Mouse (Mus musculus) thymus, postnatal 4 days (tissue): ENCODE results near the gene Cryz.

Source experiments
- DNase-seq: peaks from one replicate; pipeline ENCODE4 v3.0.0; 2021

Gene Cryz

GRCm38 (mm10) chr3:154596488-154596933 is at the start of gene Cryz:
TSS of gene Cryz (plus strand) at chr3:154596711.
- peak; percentile 93 for DNase-seq

- DNase-seq = no peak
Observed at GRCm38 (mm10) chr3:154547549-154548426, 48.7 kb upstream of the Cryz start.

DNA sequence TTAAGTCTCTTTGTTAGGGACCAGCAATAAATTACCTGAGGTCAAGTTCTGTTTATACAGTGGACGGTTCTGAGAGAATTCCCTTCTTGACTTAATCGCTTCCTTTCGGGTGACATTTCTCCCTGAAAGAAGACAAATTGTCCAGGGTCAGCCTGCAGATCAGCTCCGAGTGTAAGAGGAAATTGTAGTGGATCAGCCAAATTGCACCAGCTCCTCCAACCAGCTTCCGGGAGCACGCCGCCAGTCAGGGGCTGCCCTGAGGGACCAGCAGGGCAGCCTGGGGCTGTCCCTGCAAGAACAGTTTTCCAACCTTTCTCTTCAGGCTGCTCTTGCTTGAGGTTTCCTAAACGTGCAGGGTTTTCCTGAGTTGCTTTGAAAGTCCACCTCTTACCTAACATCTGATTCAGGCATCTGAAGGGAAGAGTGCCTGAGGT is 47.6 kb upstream of the Cryz start:
- DNase-seq = no peak

DNA sequence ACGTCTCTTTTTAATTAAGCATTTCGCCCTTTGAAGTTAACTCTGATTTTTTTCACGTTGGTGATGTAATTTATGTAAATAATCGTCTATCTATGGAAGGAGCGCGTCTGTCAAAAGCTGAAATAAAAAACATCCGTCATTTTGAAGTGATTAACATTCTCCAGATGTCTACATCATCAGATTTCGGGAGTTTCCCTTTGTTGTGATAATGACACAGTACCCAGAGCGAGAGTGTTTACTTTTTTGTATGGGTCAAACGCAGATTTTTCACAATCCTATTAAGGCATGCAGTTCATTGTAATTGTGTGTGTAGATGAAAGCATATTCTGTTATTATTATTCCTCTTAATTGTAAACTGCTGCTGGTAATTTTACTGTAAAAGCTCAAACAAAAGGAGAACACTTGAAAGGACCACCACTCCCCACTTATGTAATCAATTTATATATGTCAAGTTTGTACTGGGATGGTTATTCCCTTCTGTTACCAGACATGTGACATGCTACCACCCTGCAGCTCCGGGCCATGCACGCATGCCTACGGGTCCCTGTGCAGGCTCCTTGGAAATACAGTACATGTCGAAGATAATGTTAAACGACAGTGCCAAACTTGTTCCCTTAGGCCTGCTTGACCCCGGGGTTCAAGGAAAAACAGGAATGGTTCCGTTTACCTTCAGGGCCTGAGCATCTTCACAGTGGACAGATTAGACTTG is 46.0 kb upstream of the Cryz start:
- no peak for DNase-seq

- no peak for DNase-seq
Observed at GRCm38 (mm10) chr3:154551035-154551411, 45.5 kb upstream of the Cryz start.

DNA sequence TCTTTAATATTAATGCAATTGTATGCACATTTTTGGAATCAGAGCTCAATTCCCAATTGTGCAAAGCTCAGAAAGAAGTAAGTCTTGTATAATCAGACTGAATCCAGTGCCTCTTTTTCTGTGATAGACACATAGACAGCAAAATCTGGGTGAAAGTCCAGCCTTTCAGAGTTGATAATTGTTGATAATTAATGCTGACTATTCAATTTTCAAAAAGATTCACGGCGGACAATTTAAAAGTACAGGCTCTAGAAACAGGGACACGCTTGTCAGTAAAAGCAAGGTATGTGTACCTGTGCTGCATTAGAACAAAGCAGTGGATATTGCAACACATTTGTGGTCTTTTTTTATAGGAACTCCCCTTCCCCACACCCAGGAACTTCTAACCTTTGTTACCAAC is 34.3 kb upstream of the Cryz start:
- DNase-seq = no peak

DNA sequence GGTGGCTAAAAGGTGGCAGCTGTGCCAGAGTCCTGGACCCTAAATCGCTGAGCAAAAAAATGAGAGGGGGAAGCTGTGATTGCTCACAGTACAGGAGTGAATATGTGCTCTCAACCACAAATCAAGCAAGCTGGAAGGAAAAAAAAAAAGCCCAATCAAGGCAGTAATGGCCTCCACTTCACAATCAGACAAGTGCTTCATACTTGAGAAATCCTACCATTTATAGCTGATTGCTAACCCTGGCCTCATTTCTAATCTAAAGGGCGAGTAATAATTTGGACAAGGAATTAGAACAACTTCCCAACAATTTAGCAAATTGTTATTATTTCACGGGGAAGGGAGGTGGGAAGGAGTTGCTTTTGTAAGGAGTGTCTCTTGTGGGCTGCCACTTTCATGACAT is 31.1 kb upstream of the Cryz start:
- no peak for DNase-seq

- no peak for DNase-seq
Observed at GRCm38 (mm10) chr3:154570029-154570575, 26.4 kb upstream of the Cryz start.

DNA sequence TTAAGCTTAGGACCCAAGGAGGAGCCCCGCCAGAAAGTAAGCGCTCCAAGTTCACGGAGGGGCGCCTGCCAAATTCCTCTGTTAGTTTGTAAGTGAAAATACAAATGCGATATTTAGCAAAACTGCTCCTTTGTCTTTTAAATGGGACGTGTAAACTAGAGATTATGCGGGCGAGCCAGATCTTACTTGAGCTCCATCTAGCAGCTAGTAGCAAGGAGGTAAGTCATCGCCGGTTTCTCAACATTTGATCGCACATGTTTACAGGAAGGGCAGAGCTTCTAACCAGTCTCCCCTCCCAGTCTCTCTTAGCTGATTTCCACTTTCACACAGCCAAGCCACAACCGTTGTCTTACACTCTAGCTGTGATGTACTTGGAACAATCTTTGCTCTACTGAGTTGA is 25.7 kb upstream of the Cryz start:
- no peak for DNase-seq

DNA sequence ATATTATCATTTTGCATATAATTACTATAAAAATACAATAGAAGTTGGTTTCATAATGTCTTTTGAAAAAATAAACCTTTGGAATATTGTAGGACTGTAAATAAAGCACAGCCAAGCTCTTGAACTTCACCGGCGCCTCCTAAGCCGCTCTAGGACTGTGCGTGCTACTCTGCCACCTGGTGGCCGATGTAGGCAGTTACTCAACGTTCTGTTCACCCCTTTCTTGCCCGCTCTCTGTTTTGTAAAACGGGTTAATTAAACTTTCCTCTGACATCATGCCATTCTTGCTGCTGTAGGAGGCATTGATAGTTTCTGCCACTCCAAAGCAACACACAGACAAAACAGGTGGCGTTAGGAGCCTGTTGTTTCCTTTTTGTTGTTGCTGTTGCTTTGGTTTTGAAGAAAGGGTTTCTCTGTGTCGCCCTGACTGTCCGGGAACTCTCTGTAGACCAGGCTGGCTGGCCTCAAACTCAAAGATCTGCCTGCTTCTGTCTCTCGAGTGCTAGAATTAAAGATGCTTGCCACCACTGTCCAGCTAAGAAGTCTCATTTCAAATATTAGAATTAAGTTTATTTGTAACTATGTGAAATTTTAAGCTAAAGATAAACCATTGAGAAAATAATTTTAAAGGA is 24.1 kb upstream of the Cryz start:
- DNase-seq = peak; percentile 84

- no peak for DNase-seq
Observed at GRCm38 (mm10) chr3:154573666-154574065, 22.8 kb upstream of the Cryz start.

GRCm38 (mm10) chr3:154577895-154578294 is 18.6 kb upstream of the Cryz start:
- no peak for DNase-seq

GRCm38 (mm10) chr3:154584351-154584750 is 12.2 kb upstream of the Cryz start:
- DNase-seq = no peak

DNA sequence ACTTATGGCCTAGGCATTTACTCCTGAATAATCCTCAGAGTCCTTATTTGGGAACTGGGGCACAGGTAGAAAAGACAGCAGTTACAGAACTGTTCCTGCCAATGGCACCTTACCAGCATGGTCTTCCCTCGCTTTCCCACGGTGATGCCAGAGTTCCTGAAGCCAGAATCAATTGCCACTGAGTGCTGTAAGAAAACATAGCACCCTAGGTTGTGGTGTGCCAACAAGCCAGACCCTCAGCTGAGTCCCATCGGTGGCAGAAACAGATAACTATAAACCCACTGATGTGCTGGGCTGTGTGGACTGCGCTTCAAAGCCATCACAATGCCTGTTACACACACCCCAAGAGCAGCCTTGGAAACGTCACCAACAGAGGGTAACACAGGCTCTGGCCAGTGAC is 5.5 kb upstream of the Cryz start:
- no peak for DNase-seq

- no peak for DNase-seq
Observed at GRCm38 (mm10) chr3:154591621-154592020, 4.9 kb upstream of the Cryz start.

GRCm38 (mm10) chr3:154593596-154593995 is 2.9 kb upstream of the Cryz start:
- DNase-seq = no peak

GRCm38 (mm10) chr3:154594156-154594555 is 2.4 kb upstream of the Cryz start:
- DNase-seq = no peak

DNA sequence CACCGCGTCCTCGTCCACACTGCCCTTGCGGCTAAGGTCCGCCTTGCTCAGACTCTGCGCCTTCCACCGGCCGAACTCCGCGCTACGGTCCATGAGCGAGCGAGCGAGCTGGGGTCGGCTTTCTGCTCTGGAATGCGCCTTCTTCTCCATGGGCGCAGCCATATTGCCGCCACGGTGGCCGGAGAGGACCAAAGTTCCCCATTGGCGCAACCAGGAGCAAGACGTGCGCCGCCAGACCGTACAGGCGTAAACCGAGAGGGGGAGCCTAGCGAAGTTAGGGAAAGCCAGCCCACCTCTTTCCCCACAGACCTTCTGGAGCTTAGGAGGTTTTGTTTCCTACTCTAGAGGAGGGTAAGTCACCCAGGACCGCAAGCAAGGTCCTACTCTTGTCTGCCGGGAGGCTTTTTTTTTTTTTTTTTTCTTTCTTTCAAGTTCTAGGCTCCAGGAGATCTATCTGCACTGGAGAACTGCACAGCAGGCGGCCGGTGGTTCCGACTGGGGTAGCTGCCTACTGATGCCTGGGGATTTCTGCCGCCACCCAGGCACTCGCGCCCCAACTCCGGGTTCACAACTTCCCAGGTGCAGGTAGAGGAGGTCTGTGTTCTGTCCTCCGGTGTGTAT is 533 bp downstream of the Cryz start, which contains the start of gene Tyw3:
Gene Tyw3, minus strand, starts transcription at position 171 of the 621 bp plus-strand sequence.
- DNase-seq = peak; percentile 99

DNA sequence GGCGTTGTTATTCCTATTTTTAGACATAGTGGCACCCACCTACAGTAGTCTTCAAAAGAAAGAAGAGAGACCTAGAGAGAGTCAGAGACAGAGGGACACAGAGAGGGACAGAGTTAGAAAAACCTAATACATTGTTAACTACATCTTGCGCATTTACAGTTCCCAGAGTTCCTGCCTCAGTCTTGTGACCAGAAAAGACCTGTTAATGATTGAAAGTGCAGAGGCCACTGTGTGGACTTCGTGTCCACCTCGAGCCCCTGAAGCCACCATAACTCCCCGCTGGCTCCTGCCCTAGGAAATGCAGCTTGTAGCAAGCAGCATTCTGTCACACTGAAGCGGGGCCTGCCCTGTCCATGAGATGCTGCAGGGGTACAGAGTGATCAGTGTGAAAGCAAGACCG is 1.1 kb downstream of the Cryz start:
- DNase-seq = peak; percentile 14

GRCm38 (mm10) chr3:154602141-154602540 is 5.6 kb downstream of the Cryz start:
- DNase-seq = no peak

GRCm38 (mm10) chr3:154604871-154605270 is 8.4 kb downstream of the Cryz start:
- DNase-seq = no peak

GRCm38 (mm10) chr3:154607896-154608295 is 11.4 kb downstream of the Cryz start:
- DNase-seq = no peak

DNA sequence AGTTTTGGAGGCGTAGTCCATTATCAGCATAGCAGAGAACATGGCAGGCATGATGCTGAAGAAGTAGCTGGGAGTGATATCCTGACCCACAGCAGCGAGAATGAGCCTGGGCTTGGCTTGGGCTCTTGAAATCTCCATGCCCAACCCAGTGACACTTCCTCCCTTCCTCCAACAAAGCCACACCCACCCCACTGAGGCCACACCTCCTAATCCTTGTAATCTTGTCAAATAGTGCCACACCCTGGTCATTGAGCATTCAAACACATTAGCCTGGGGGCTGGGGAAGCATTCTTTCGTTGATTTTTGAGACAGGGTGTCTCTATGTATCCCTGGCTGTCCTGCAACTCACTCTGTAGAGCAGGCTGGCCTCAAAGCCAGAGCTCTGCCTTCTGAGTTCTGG is 15.4 kb downstream of the Cryz start:
- DNase-seq = no peak
